Mouse (Mus musculus) lung, postnatal 4 days (tissue): ENCODE measurements around the gene Pacrg.
A peak's percentile ranks its signal among the peaks of the same experiment; 100 is the strongest.

Source experiments
- DNase-seq, 2 experiments: peaks; one replicate each; pipeline ENCODE4 v3.0.0; 2021

Pacrg gene

GRCm38 (mm10) chr17:10367044-10367443 lies 473.1 kb downstream of the Pacrg start:
- DNase-seq, result no peak

- no peak for DNase-seq
Measured at GRCm38 (mm10) chr17:10366577-10366976, 473.5 kb downstream of the Pacrg start.

GRCm38 (mm10) chr17:10365501-10366482 lies 474.3 kb downstream of the Pacrg start:
- no peak for DNase-seq

GRCm38 (mm10) chr17:10363151-10363550 lies 477.0 kb downstream of the Pacrg start:
- no peak for DNase-seq

- DNase-seq, result peak; percentile 77 to 92
Measured at GRCm38 (mm10) chr17:10361882-10362291, 478.2 kb downstream of the Pacrg start.

GRCm38 (mm10) chr17:10360738-10361137 lies 479.4 kb downstream of the Pacrg start:
- DNase-seq, result no peak

GRCm38 (mm10) chr17:10359466-10359865 lies 480.6 kb downstream of the Pacrg start:
- DNase-seq, result no peak

GRCm38 (mm10) chr17:10357348-10357747 lies 482.8 kb downstream of the Pacrg start:
- no peak for DNase-seq

- no peak for DNase-seq
Measured at GRCm38 (mm10) chr17:10356294-10356693, 483.8 kb downstream of the Pacrg start.

- no peak for DNase-seq
Measured at GRCm38 (mm10) chr17:10355746-10356145, 484.4 kb downstream of the Pacrg start.
